Mouse (Mus musculus) cerebellum, postnatal 25 days (tissue): ENCODE measurements around the gene Tpm4.
"Not testable (repeated sequence)": the region's sequence is repeated elsewhere in the genome, so short reads cannot be mapped to it uniquely, and the experiment has no call there.

Experiments
- DNase-seq, 2 experiments: peaks; one replicate each; pipeline ENCODE4 v3.0.0; 2021; ENCODE audit warnings: mixed read lengths in 2 of 2

Gene Tpm4

DNA sequence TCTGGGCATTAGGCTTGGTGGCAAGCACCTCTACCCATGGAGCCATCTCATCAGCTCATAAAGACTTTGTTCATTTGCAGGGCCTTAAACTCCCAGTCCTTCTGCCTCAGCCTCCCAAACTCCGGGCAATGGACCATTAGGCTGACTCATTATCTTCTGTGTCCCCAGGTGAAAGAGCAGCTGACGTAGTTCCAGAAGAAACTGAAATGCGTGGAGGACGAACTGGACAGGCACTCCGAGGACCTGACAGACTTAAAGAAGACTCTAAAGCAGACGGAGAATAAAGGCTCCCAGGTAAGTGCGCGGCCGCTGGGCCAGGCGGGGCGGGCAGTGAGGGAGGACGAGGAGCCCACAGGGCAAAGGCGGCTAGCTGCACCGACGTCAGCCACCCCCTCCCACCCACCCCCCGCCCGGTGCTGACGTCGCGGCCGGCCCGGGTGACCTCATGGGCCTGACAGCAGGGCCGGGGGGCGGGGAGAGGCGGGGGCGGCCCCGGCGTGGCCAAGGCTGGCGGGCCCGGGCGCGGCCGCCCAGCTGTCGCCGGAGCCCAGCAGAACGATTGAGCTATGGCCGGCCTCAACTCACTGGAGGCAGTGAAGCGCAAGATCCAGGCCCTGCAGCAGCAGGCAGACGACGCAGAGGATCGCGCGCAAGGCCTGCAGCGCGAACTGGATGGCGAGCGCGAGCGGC lies at the start of gene Tpm4:
Gene Tpm4, plus strand, starts transcription at position 220 of the 690 bp plus-strand sequence.
- DNase-seq, result peak; percentile 73 to 82

DNA sequence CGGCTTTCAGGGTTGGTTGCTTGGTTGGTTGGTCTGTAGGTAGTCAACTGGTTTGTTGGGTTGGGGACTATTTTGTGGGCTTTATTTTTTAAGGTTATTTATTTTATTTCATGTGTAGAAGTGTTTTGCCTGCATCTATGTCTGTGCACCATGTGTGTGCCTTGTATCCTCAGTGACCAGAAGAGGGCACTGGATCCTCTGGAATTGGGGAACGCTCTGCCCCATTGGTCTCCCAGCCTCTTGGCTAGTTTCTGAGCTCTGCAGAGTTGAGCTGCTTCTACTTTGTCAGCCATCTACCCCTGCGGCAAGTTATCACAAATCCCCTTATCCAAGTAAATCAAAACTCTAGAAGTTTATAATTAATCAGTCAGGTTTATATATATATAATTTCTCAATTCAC lies 47.2 kb upstream of the Tpm4 start:
- not testable (repeated sequence) for DNase-seq

DNA sequence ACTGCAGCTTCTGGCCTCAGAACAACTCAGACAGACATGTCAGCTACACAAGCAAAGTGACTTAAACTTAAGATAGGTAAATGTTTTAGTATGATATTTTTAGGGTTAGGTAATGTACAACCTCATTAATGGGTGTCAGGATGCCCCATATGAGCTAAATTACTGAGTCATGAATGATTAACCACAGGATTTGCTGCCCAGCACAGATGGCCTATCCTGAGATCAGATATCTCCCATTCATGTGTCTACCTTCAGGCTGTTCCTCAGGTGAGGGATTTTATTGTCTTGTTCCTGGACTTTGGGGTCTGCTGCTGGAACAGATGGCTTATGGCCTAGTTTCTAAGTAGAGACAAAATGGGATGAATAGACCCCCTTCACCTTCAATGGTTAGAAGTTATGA lies 38.1 kb upstream of the Tpm4 start:
- DNase-seq, result not testable (repeated sequence)

DNA sequence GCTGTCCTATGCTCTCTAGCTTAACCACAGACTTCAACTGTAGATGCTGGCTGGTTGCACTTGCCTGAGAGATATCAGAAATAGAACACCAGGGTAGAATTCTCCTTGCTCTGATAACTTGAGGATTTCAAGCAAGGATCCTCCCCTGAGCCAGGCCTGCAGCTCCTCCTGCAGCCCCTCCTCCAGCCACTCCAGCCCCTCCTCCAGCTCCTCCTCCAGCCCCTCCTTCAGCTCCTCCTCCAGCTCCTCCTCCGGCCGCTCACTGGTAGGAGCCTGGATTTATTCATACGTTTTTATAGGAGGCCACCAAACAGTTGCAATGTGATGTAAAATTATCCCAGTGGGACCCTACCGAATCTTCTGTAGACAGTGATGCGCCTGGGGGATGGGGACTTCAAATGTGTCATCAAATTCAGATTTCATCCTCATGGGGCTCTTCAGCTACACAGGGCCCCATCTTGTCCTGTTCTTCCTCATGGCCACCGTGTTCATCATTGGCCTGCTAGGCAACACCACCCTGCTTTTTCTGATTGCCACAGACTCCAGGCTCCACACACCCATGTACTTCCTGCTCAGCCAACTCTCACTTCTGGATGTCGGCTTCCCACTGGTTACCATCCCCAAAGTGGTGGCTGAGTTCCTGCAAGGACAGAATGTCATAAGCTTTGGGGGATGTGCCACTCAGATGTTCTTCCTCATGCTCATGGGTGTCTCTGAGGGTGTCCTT lies 35.2 kb upstream of the Tpm4 start:
- DNase-seq, result peak; percentile 11 to 24

DNA sequence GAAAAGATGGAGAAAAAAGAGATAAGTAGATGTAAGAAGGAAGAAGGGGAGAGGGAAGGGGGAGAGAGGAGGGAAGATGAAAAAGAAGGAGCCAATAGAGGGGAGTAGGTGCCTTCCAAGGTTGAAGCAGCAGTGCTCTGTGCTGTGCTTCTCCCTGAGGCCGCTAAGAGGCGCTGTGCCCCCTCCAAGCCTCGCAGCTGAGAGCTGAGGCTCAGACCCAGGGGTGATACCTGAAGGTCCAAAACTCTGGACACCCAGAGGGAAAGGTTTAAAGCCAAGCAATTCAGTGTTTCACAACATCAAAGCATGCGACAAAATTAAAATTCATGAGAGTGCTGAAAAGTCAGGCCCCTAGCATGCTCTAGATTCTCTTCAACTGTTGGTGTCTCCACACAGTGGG lies 29.6 kb upstream of the Tpm4 start:
- no peak for DNase-seq

DNA sequence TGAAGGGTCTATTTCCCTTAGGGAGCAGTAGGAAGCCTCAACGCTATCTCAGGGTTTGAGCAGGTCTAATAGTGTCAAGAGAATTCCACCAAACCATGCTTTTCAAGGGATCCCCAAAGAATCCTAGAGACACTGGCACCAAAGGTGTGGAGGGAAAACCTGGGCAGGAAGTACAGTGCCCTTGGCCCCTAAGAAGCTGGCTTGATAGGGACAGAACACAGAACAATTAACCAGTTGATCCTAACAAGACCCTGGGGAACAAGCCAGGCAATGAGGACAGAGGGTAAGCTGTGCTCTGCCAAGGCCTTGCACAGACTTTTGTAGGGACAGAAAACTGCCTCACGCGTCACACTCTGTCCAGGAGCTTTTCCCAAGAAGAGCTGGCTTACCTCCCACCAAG lies 28.0 kb upstream of the Tpm4 start, which contains the start of gene Olfr374:
Gene Olfr374, plus strand, starts transcription at position 301 of the 400 bp plus-strand sequence.
- no peak for DNase-seq

DNA sequence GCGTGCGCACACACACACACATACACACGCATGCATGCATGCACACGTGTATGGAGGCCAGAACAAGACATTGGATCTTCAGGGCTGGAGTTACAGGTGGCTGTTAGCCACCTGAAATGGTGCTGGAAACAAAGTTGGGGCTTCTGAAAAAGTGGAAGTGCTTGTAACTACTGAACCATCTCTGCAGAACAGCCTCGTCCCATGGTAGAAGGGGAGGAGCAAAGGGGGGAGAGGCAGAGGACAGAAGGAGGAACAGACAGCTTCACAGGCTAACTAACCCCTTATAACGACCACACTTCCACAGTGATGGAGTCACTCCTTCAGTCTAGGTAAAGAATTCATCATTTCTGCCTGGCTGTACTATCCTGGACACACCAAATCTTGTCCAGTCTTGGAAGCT lies 23.9 kb upstream of the Tpm4 start:
- no peak for DNase-seq

DNA sequence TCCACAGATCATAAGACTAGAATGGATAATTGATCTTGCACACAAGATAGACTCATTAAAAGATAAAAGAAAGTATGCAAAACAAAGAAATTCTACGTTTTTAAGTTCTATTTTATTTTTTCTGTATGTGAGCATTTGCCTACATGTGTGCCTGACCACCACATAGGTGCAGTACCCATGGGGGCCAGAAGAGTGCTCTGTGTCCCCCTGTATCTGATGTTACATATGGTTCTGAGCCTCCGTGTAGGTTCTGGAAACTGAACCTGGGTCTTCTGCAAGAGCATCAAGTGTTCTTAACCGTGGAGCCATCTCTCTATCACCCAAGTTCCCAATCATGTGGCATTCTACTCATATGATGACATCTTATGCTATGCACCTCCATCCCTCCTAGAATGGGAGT lies 22.3 kb upstream of the Tpm4 start:
- no peak for DNase-seq

DNA sequence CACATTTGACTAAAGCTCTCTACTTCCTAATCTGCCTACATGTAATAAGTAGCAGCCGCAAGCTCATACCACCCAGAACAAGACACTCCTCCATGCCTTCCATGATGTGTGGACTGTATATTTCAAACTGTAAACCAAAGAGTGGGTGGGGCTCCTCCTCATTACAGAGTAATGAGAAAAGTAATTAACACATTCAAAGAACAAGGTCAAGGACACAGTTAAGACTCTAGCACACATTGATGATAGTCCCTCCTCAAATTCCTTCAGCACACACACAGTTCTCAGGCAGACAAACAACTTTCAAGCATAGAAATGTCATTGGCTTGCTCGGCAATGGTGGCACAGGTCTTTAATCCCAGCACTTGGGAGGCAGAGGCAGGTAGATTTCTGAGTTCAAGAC lies 19.6 kb upstream of the Tpm4 start:
- DNase-seq, result no peak

DNA sequence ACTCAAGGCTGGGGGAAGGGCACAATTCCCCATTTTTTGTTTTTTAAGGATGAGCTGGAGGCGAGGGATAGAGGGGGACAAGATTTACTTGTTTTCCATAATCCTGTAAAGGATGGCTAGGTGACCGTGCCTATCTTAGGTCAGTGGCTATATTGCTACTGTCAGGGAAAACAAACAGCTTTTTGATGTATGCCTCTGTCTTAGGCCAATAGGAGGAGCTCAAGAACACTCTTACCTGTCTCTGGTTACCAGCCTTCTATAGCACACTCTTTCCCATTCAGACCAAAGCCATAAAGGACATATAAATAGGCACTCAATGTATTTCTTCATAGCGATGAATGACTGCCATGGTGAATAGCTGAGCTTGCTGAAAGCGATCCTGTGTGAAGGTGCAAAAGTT lies 16.2 kb upstream of the Tpm4 start:
- no peak for DNase-seq

DNA sequence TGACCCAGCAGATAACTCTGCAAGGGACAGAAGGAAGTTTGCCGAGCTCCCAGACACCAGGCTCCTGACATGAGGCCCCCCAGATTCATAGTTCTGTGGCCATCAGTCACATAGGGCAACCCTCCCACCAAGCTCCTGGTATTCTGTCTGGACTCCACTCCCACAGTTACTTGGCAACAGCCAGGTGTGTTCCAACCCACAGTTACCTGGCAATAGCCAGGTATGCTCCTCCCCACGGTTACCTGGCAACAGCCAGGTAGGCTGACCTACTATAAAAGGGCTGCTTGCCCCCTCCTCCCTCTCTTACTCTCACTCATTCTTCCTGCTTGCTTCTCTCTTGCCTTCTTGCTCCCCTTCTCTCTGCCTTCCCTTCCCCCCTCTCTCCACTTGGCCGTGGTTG lies 13.3 kb upstream of the Tpm4 start:
- not testable (repeated sequence) for DNase-seq

DNA sequence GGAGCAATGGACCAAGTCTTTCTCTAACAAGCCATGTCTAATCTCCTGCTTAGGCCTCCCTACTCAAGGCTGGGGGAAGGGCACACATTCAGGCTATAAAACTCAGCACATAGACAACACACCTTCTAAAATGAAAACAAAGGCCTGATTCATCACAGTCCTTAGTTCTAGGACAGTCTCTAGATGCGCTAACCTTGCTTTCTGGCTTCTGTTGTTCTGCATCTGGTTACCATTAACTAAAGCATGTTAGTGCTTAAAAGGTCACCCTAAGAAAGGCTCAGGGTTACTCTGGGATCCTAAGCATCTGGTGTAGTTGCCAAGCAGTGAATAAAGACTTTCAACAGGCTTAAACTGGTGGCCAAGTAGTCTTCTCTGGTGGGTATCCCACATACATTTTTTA lies 12.8 kb upstream of the Tpm4 start:
- DNase-seq, result no peak

DNA sequence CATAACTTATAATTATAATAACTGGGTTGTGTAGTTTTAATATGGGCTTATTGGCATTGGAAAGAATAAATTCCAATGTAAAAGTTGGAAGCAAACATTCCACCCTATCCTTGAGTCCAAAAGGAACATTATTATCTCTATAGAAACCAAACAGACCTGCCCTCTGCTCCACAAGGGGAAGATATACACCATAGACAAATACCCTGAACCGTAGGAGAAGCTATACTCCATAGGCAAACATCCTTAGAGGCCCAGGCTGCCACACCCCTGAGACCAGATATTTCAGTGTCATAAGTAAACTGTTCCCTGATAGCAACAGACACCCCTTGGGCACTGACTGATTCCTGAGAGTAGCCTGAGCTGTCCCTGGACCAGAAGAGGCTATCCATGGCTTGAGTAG lies 6.9 kb upstream of the Tpm4 start:
- DNase-seq, result no peak

DNA sequence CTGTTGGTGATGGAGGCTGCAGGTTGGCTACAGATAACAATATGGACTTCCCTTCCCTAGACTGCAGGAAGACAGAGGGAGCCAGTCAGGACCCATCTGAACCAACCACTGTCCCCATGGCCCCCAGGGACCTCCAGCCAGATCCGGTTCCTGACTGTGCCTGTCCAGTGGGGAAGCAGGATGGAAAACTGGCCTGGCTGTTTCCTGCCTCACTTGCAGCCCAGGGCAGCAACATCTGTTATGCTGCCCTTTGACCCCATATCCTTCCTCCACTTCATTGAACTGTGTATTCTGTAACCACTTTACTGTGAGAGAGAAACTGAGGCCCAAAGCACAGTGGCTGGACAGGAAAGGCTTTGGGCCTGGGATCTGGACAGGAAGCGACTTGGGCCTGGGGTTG lies 3.5 kb upstream of the Tpm4 start:
- no peak for DNase-seq

DNA sequence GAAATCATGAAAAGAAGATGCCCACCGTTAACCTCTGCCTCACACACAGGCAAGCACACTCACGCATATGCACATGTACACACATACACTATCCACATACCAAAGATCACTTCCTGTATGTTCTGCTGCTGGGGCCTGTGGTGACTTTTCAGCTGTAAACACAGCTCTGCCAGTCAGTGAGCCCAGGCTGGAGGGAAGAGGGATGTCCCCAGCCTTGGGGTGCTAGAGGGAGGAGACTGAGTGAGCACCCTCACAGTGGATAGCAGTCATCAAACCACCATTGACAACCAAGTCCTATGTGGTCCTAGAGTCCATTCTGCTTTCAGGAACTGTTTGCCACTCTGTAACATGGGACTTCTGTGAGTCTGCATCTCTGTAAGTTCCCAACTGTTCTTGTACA lies 2.9 kb upstream of the Tpm4 start:
- no peak for DNase-seq

DNA sequence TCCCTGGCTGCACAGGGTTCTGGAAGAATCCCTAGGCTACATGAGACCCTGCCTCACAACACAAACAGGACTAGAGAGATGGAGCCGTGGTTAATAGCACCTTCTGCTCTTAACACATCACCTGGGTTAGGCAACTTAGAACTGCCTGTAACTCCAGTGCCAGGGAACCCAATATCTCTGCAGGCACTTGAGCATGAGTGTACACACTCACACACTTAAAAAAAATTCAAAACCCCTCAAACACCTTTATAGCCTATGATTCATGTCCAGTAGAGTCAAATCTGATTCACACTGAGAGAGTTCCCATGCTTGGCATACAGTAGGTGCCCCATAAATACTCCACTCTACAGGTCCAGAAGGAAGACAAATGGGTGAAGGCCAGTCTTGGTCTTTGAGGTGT lies 2.4 kb upstream of the Tpm4 start:
- no peak for DNase-seq

DNA sequence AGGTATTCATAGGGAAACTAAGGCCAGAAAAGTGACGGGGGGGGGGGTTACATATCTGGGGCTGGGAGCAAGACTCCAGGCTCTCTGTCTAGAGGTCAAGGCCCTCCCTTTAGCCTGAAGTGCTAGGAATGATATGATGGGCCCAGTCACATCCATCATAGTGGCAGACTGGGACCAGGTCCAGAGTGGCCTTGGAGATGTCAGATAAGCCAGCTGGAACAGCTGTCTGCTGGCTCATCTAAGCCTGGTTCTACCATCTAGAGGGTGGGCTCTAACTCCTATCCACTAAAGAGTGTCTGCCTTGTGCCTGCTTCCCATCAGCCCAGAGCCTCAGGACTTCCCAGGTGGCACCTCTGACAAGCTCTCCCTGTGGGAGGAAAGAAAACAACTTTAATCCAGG lies 1.9 kb upstream of the Tpm4 start:
- DNase-seq, result no peak

DNA sequence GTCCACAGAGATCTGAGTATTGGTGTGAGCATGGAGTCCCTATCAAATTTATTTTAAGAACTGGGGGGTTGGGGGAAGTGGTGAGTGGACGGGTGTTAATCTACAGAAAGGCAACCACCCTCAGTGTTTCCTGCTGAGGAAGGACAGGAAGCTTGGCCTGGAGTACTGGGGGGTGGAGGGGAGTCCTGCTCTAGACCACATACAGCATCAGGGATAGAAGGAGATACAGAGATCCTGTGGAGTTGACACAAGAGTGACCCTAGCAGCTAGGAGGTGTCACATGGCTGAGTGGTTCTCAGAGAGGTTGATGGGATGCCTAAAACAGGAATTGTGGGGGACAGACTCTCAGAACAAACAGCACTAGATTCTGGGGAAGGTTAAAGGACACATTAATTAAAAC lies 1.3 kb upstream of the Tpm4 start:
- no peak for DNase-seq

DNA sequence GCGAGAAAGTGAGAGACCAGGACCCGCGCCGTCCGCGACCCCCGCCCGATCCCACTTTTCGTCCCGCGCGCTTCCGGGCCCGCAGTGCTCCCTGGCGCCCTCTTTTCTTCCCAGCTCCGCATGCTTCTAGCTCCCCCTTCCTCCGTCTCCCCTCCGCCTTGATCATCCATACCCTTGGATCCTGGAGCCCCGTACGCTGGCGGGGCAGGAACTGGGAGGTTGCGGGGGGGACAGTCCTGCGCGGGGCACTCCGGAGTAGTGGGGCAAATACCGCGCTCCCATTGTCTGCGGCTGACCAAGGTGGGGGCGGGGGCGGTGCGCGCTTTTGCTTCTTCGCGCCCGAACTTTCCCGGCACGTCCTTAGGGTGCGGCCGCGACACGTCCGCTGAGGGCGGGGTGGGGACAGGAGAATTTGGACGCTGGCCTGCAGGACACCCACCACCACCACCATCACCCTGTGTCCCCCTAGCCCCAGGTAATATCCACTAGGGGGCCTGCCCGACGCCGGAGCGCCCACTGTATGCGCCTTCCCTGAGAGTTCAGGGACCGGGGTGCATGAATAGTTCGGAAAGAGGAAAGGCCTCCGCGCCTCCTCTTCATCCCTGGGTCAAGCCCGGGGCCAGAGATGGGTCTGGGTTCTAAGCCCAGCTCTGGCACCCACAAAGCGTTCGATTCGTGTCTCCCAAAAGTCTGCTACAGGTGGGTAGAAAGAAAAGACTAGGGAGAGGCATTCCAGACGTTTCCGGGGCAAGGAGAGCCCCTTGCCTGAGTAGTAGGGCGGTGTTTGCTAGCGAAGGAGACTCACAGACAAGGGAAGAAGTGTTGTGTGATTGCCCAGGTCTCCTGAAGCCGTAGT lies 899 bp downstream of the Tpm4 start:
- DNase-seq, result peak; percentile 40 to 50

DNA sequence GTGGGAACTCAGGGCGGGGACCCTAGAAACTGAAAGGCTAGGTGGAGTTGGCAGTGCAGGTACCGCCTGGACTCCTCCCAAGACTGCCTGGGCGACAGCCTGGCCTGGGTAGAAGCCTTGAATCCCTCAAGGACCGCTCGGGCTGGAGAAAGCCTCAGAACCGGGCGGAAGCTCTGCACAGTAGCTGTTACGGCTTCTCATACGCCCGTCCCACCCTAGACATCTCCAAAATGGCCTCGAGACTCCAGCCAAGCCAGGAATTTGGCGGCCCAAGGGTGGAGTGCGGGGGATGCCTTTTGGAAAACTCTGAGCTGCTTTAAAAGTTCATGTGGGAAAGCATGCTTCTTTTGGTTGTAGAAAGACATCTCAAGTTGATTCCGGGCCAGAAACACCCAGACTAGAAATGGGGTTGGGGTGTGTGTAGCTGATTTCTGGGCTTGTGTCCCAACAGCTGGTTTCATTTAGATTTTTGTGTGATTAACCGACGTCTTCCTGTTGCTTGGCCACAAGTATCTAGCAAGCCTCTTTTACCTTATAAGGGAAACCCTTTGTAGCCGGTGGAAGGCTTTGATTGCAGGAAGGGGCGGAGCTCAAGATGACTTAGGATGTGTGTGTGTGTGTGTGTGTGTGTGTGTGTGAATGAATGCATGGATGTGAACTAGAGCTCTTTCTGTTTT lies 1.7 kb downstream of the Tpm4 start:
- peak in 1 of 2 experiments; percentile 62 for DNase-seq

DNA sequence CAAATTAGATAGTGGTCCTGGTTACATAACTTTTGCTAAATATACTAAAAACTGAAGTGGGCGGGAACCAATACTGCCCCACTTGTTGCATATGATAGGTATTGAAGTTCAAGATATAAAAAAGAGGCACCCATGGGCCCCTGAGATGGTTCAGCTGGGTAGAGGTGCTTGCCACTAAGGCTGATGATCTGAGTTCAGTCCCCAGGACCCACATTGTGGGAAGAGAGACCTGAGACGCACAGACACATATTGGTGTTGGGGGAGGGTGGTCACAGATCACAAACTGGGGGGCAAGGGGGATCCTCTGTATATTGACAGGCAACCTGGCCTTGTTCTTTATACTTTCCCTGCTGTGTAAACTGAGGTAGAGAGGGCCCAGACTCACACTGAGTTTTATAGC lies 2.7 kb downstream of the Tpm4 start:
- DNase-seq, result no peak

DNA sequence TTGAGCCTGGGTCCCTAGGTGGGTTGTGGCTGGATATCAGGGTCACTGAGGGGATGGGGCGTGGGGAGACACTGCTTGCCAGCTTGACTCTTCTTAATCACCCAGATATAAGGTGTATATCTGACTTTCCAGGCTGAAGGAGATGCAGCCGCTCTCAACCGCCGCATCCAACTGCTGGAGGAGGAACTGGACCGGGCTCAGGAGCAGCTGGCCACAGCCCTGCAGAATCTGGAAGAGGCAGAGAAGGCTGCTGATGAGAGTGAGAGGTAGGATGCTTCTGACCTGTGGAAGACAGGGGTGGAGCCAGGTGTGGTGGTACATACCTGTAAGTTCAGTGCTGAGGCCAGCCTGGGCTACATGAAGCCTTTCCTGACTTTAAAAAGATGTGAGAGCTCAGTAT lies 3.7 kb downstream of the Tpm4 start:
- no peak for DNase-seq

DNA sequence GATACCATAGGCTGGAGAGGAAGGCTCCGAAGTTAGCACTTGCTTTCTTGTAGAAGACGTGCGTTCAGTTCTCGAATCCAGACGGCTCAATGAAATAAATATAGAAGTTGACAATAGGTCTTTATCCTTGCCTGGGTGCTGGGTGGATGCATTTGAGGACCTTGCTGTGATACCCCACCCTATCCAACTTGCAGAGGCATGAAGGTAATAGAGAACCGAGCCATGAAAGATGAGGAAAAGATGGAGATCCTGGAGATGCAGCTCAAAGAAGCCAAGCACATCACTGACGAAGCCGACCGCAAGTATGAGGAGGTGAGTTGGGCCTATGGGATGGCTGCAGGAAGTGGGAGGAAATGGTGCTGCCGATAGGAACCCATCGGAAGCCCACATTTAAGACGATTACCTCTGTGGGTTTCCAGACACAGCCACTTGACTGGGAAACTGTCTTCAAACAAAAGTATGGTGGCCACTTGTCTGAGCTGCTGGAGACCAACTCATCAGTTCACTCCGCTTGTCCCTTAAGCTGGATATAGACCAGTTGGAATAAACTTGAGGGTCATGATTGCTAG lies 8.6 kb downstream of the Tpm4 start:
- DNase-seq, result no peak
